Mouse (Mus musculus) C2C12 (cell line): Measurements from ENCODE around the gene Cdc37l1.

Source experiments
- CEBPB ChIP-seq: IDR thresholded peaks from one replicate; pipeline ENCODE4 v1.6.1; 2011; ENCODE audit warnings: low read depth, mild to moderate bottlenecking, control low read depth, moderate library complexity
- CTCF ChIP-seq: IDR thresholded peaks from one replicate; pipeline ENCODE4 v1.5.1; 2011; ENCODE audit not compliant: control insufficient read depth, insufficient read depth, insufficient read length
- MAX ChIP-seq: IDR thresholded peaks from one replicate; pipeline ENCODE4 v1.6.1; 2011; ENCODE audit warnings: mild to moderate bottlenecking, control low read depth

- TF ChIP-seq CEBPB = no peak
- no peak for TF ChIP-seq CTCF
- no peak for TF ChIP-seq MAX
These were observed 8.0 kb downstream of the Cdc37l1 start for GRCm38 (mm10) chr19:28997976-28998630.
